Comparison of ENCODE assay signal across 29 mouse cellular contexts in genomic region chr3:84860669-84861068, GRCm38 (mm10). TPM values are rescaled to one million over a fixed set of nuclear protein-coding genes. Genes with fewer than 3 reads are reported as not detected.
A peak's percentile ranks its signal among the peaks of the same experiment; 100 is the strongest.
DNase-seq lines count a peak whose midpoint lies in the region; ATAC-seq and TF ChIP-seq lines count a peak whose summit lies in the region.
"Had no signal": no experiment of that assay in that cellular context is flagged by ENCODE, and none has a peak within 500 bp of the region (broad histone marks: within the 10 kb centered on the region; RNA-seq: fewer than 3 reads in every experiment).

No protein-coding gene starts in this region.

- WGBS in liver, adult 2 months: 39% methylated on average over 1 of the region's 1 CpGs
- 67% methylated on average over 1 of the region's 1 CpGs for WGBS in liver, embryonic 12.5 days (ENCODE audit: insufficient replicate concordance)
- WGBS in liver, embryonic 14.5 days (ENCODE audit: insufficient replicate concordance): 67% methylated on average over 1 of the region's 1 CpGs
- WGBS in liver, postnatal 0 days (ENCODE audit: insufficient replicate concordance): 45% methylated on average over 1 of the region's 1 CpGs

- H3K4me2 ChIP-seq in liver, embryonic 12.5 days: no peak overlapping the region
- no peak overlapping the region for H3K4me2 ChIP-seq in liver, embryonic 14.5 days (ENCODE audit: low read depth)
- H3K4me2 ChIP-seq in liver, postnatal 0 days (ENCODE audit: low read depth, low read length): no peak overlapping the region
- H3K4me2 ChIP-seq: embryonic facial prominence, embryonic 13.5 days; forebrain, embryonic 12.5 days; heart, embryonic 12.5 days; heart, embryonic 15.5 days; hindbrain, embryonic 13.5 days had no signal

- ATAC-seq in liver, embryonic 12.5 days: peak; percentile 35
- peak; percentile 31; the same call in 1 of the 2 replicates for ATAC-seq in liver, embryonic 14.5 days (ENCODE audit: insufficient read depth)
- ATAC-seq in liver, postnatal 0 days: peak; percentile 83
- ATAC-seq: CD4-positive, CD25-positive, alpha-beta regulatory T cell, adult 4 months; forebrain, embryonic 16.5 days had no signal

- H3K9ac ChIP-seq in liver, adult 2 months (ENCODE audit: low read depth, low read length): no peak overlapping the region
- H3K9ac ChIP-seq in liver, embryonic 12.5 days: no peak overlapping the region
- H3K9ac ChIP-seq in liver, embryonic 14.5 days (replicated peaks): no peak overlapping the region
- no peak overlapping the region for H3K9ac ChIP-seq in liver, postnatal 0 days (replicated peaks)
- H3K9ac ChIP-seq: embryonic facial prominence, embryonic 13.5 days; forebrain, embryonic 12.5 days; heart, embryonic 12.5 days; heart, embryonic 15.5 days; hindbrain, embryonic 13.5 days had no signal

- H3K9me3 ChIP-seq in liver, embryonic 12.5 days (replicated peaks): no peaks in the 10 kb centered on the region
- H3K9me3 ChIP-seq in liver, embryonic 14.5 days (ENCODE audit: control insufficient read depth, low read length): no peaks in the 10 kb centered on the region
- H3K9me3 ChIP-seq in liver, postnatal 0 days (ENCODE audit: low read length): no peaks in the 10 kb centered on the region
- H3K9me3 ChIP-seq: embryonic facial prominence, embryonic 10.5 days; embryonic facial prominence, embryonic 13.5 days; forebrain, embryonic 12.5 days; heart, embryonic 12.5 days; heart, embryonic 15.5 days; hindbrain, embryonic 10.5 days; hindbrain, embryonic 13.5 days had no signal

- no peak for TF ChIP-seq POLR2A in liver, adult 2 months (IDR thresholded peaks at IDR 0.05; ENCODE audit: extremely low read depth, insufficient read depth, low read length)

- intact Hi-C loops in left cerebral cortex, postnatal 25 days (cut with DNase I): no loop called here

- DNase-seq in liver, adult 2 months (ENCODE audit: extremely low read depth, low read depth, low spot score): peak; percentile 77
- DNase-seq in liver: no peak
- no peak for DNase-seq in liver, embryonic 14.5 days (ENCODE audit: low read depth in 3 of 3, low spot score in 3 of 3)
- DNase-seq in liver, postnatal 0 days: peak; percentile 29
- no peak for DNase-seq in urinary bladder, postnatal 4 days (ENCODE audit: low spot score in 2 of 2)
- DNase-seq in left cerebral cortex, postnatal 25 days (ENCODE audit: low spot score in 2 of 2): no peak
- DNase-seq in right cerebral cortex, adult 2 months (ENCODE audit: low spot score in 2 of 2): no peak
- DNase-seq: adrenal gland, adult 2 months; adrenal gland, postnatal 25 days; cerebellum, adult 11-12 months; cerebellum, adult 8-10 months; cerebellum, postnatal 10 days; cerebellum, postnatal 36 days; embryo, embryonic 11 days; gastrocnemius, postnatal 10 days; gastrocnemius, postnatal 36 days; heart, postnatal 10 days; heart, postnatal 36 days had no signal

- TF ChIP-seq CTCF in liver, adult 2 months (IDR thresholded peaks at IDR 0.05; ENCODE audit: low read depth, low read length): no peak
- no peak for TF ChIP-seq CTCF in liver, embryonic 14.5 days (IDR thresholded peaks at IDR 0.05; ENCODE audit: low read depth)
- no peak for TF ChIP-seq CTCF in liver, postnatal 0 days (IDR thresholded peaks at IDR 0.05; ENCODE audit: low read depth)

- no peak for TF ChIP-seq EP300 in liver, embryonic 14.5 days (IDR thresholded peaks at IDR 0.05; ENCODE audit: low read depth)
- TF ChIP-seq EP300 in liver, postnatal 0 days (IDR thresholded peaks at IDR 0.05; ENCODE audit: low read depth): no peak

- no peaks in the 10 kb centered on the region for H3K27me3 ChIP-seq in liver, adult 2 months (ENCODE audit: control insufficient read depth, insufficient read depth, low read length)
- H3K27me3 ChIP-seq in liver, embryonic 12.5 days (replicated peaks): no peaks in the 10 kb centered on the region
- H3K27me3 ChIP-seq in liver, embryonic 14.5 days (ENCODE audit: control insufficient read depth, insufficient read depth, low read length): no peaks in the 10 kb centered on the region
- no peaks in the 10 kb centered on the region for H3K27me3 ChIP-seq in liver, postnatal 0 days (ENCODE audit: insufficient read depth, low read length)
- H3K27me3 ChIP-seq: embryonic facial prominence, embryonic 13.5 days; forebrain, embryonic 12.5 days; heart, embryonic 12.5 days; heart, embryonic 15.5 days; hindbrain, embryonic 13.5 days had no signal

- H3K27ac ChIP-seq in liver, adult 2 months (replicated peaks; ENCODE audit: insufficient read depth, low read depth, low read length): no peak overlapping the region
- H3K27ac ChIP-seq in liver, embryonic 12.5 days: 0 out of 2 replicates have a peak overlapping the region, but pooled peaks have one; percentile 30
- H3K27ac ChIP-seq in liver, embryonic 14.5 days: no peak overlapping the region
- H3K27ac ChIP-seq in liver, postnatal 0 days (ENCODE audit: low read depth): peak overlapping the region; percentile 17
- H3K27ac ChIP-seq: embryonic facial prominence, embryonic 10.5 days; embryonic facial prominence, embryonic 13.5 days; forebrain, embryonic 12.5 days; heart, embryonic 15.5 days; hindbrain, embryonic 10.5 days; hindbrain, embryonic 13.5 days had no signal

- no peak overlapping the region for H3K4me3 ChIP-seq in liver, adult 2 months (ENCODE audit: insufficient read depth, low read depth, low read length)
- no peak overlapping the region for H3K4me3 ChIP-seq in liver, embryonic 12.5 days
- H3K4me3 ChIP-seq in liver, embryonic 14.5 days (ENCODE audit: insufficient read depth in 1 of 2, low read depth in 2 of 2, low read length in 2 of 2): no peak overlapping the region
- no peak overlapping the region for H3K4me3 ChIP-seq in liver, postnatal 0 days (ENCODE audit: low read depth, low read length)
- H3K4me3 ChIP-seq: embryonic facial prominence, embryonic 10.5 days; embryonic facial prominence, embryonic 13.5 days; erythroblast, embryonic 14.5 days; forebrain, embryonic 12.5 days; heart, embryonic 12.5 days; heart, embryonic 15.5 days; hindbrain, embryonic 10.5 days; hindbrain, embryonic 13.5 days had no signal

- H3K36me3 ChIP-seq in liver, adult 2 months (ENCODE audit: control insufficient read depth, insufficient read depth, low read length): no peaks in the 10 kb centered on the region
- H3K36me3 ChIP-seq in liver, embryonic 12.5 days: no peaks in the 10 kb centered on the region
- no peaks in the 10 kb centered on the region for H3K36me3 ChIP-seq in liver, embryonic 14.5 days (replicated peaks; ENCODE audit: control insufficient read depth, insufficient read depth, low read depth)
- H3K36me3 ChIP-seq in liver, postnatal 0 days (replicated peaks; ENCODE audit: insufficient read depth, low read length): no peaks in the 10 kb centered on the region
- H3K36me3 ChIP-seq: embryonic facial prominence, embryonic 10.5 days; embryonic facial prominence, embryonic 13.5 days; forebrain, embryonic 12.5 days; heart, embryonic 12.5 days; heart, embryonic 15.5 days; hindbrain, embryonic 10.5 days had no signal

- peaks cover 2% of the 10 kb centered on the region; the same call in 1 of the 2 replicates for H3K79me2 ChIP-seq in liver, adult 2 months (ENCODE audit: control insufficient read depth, insufficient read depth, low read length)

- H3K4me1 ChIP-seq in liver, adult 2 months (ENCODE audit: control insufficient read depth, insufficient read depth, low read length): peaks cover 7% of the 10 kb centered on the region
- H3K4me1 ChIP-seq in liver, embryonic 12.5 days: peaks cover 25% of the 10 kb centered on the region
- H3K4me1 ChIP-seq in liver, embryonic 14.5 days (replicated peaks; ENCODE audit: control insufficient read depth in 2 of 2, insufficient read depth in 2 of 2, low read length in 1 of 2): peaks cover 0 to 4% of the 10 kb centered on the region in 2 experiments; a peak in 1 of 4 replicates
- peaks cover 4% of the 10 kb centered on the region; the same call in 1 of the 2 replicates for H3K4me1 ChIP-seq in liver, postnatal 0 days (ENCODE audit: insufficient read depth)
- H3K4me1 ChIP-seq: embryonic facial prominence, embryonic 10.5 days; embryonic facial prominence, embryonic 13.5 days; forebrain, embryonic 12.5 days; heart, embryonic 12.5 days; heart, embryonic 15.5 days; hindbrain, embryonic 10.5 days; hindbrain, embryonic 13.5 days had no signal

RNA-seq across cellular contexts. Expression of gene Fbxw7, which starts 45.6 kb away (rescaled TPM):
- total RNA-seq in liver, adult 2 months (2014; rRNA removed): 4.2 and 5.6 TPM in 2 replicates
- 1.4 and 1.7 TPM in 2 replicates for polyA plus RNA-seq in liver, adult 2 months (2012; rRNA removed)
- polyA plus RNA-seq in liver, embryonic 12.5 days (2016; fragmentation: Nextera tagmentation; extraction: Ambion mirVana): 4.9 TPM in 2 replicates
- 1.6 and 2.5 TPM in 2 replicates for polyA plus RNA-seq in liver, embryonic 14.5 days (2012; rRNA removed)
- 2.4 and 2.8 TPM in 2 replicates for polyA plus RNA-seq in liver, embryonic 14.5 days (2014; fragmentation: Nextera tagmentation; extraction: Ambion mirVana)
- polyA plus RNA-seq in liver, postnatal 0 days (2015; fragmentation: Nextera tagmentation; extraction: Ambion mirVana): 2.4 and 2.8 TPM in 2 replicates
- total RNA-seq in left cerebral cortex, postnatal 25 days (2021): 100 to 1,000 TPM; 265 to 269 TPM

Comparison
In these comparisons a context has a peak if more than half of its experiments do, and no peak if none do; other contexts are left out.
1. DNase-seq: peak in liver, adult 2 months (single experiment) and liver, postnatal 0 days (single experiment); none in liver (single experiment), liver, embryonic 14.5 days (0 of 3), urinary bladder, postnatal 4 days (0 of 2), left cerebral cortex, postnatal 25 days (0 of 2) and right cerebral cortex, adult 2 months (0 of 2).
2. H3K27ac ChIP-seq: peak in liver, embryonic 12.5 days (single experiment) and liver, postnatal 0 days (single experiment); none in liver, adult 2 months (single experiment) and liver, embryonic 14.5 days (single experiment).
3. ATAC-seq: peak in every context shown above with its lines; median percentile 83 in liver, postnatal 0 days; 35 in liver, embryonic 12.5 days; 31 in liver, embryonic 14.5 days.